Comparison of ENCODE assay signal across 8 mouse cellular contexts in the genomic region with DNA sequence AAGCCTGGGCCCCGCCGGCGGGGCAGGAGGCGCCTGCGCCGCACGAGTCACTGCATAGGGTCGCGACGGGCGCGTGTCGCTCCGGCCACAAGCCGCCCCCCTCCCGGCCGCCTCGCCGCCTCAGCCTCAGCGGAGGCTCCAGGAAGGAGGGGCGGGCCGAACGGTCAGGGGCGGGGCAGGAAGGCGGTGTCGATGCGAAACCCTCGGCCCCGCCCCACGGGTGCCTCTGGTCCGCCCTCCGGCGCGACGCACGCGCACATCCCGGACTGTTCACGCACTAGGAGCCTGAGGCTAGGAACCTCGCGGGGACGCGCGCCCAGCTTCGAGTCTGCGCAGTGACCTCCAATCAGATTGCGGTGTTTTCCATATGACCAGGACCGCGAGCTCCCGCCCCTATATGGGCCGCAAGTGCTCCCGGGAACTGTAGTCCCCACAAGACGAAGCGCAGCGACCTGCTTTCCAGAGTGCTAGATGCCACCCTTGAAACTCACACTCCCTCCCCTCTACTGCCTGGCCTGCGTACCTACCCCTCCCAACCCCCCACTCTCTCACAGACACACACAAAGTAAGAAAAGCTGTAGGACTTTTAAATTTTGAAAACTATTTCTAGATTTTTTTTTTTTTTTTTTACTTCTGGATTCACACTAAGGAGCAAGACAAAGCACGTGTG. TPM values are rescaled to one million over a fixed set of nuclear protein-coding genes. Genes with fewer than 3 reads are reported as not detected.
DNase-seq lines count a peak whose midpoint lies in the region; ATAC-seq and TF ChIP-seq lines count a peak whose summit lies in the region.

A gene (minus strand): TSS at position 434 of the 670 bp plus-strand sequence.

- DNase-seq in 416B (ENCODE audit: low read depth): peak; percentile 99
- DNase-seq in heart, adult 8-10 months (ENCODE audit: low spot score): peak; percentile 99
- DNase-seq in kidney, adult 9 months: peak; percentile 100
- DNase-seq in limb, embryonic 14.5 days (ENCODE audit: low spot score): peak; percentile 99
- peak; percentile 100 for DNase-seq in midbrain, postnatal 0 days (ENCODE audit: low spot score)
- DNase-seq in spleen, postnatal 14 days (ENCODE audit: low spot score in 2 of 2): peak; percentile 97

- peak; percentile 100 for ATAC-seq in embryonic facial prominence, embryonic 15.5 days (ENCODE audit: insufficient number of reproducible peaks, low FRiP score, low TSS enrichment, low read depth)
- ATAC-seq in limb, embryonic 14.5 days (ENCODE audit: low FRiP score, low read depth): peak; percentile 100
- ATAC-seq in midbrain, postnatal 0 days (ENCODE audit: low FRiP score): peak; percentile 98

- peak within 1 kb of the TSS; percentile 85 for H3K4me3 ChIP-seq in bone marrow, adult 2 months (replicated peaks; ENCODE audit: control insufficient read depth, low read depth, low read length)
- peak within 1 kb of the TSS; percentile 87 for H3K4me3 ChIP-seq in embryonic facial prominence, embryonic 15.5 days (replicated peaks)
- peak within 1 kb of the TSS; percentile 83 for H3K4me3 ChIP-seq in limb, embryonic 14.5 days (replicated peaks; ENCODE audit: low read length)
- peak within 1 kb of the TSS; percentile 81 for H3K4me3 ChIP-seq in midbrain, postnatal 0 days (ENCODE audit: low read depth, low read length)

- peak within 1 kb of the TSS; percentile 90 for H3K4me2 ChIP-seq in embryonic facial prominence, embryonic 15.5 days (replicated peaks)
- peak within 1 kb of the TSS; percentile 84 for H3K4me2 ChIP-seq in limb, embryonic 14.5 days (replicated peaks; ENCODE audit: low read depth, low read length, severe bottlenecking)
- H3K4me2 ChIP-seq in midbrain, postnatal 0 days (ENCODE audit: low read depth, low read length, poor library complexity, severe bottlenecking): peak within 1 kb of the TSS; percentile 83

- H3K4me1 ChIP-seq in bone marrow, adult 2 months (ENCODE audit: control insufficient read depth, insufficient read depth, low read length): no peaks in the 10 kb centered on the region; the same call in 1 of the 2 replicates
- peaks cover 5% of the 10 kb centered on the region for H3K4me1 ChIP-seq in embryonic facial prominence, embryonic 15.5 days
- no peaks in the 10 kb centered on the region for H3K4me1 ChIP-seq in limb, embryonic 14.5 days (ENCODE audit: control insufficient read depth, insufficient read depth, low read length)
- peaks cover 4% of the 10 kb centered on the region; the same call in 1 of the 2 replicates for H3K4me1 ChIP-seq in midbrain, postnatal 0 days (ENCODE audit: insufficient read depth, low read length)

- TF ChIP-seq POLR2A in bone marrow, adult 2 months (IDR thresholded peaks at IDR 0.05; ENCODE audit: borderline replicate concordance, control insufficient read depth, low read depth, low read length): peak; percentile 34; the same call in 1 of the 2 replicates
- peak; percentile 35; the same call in 1 of the 2 replicates for TF ChIP-seq POLR2A in limb, embryonic 14.5 days (IDR thresholded peaks at IDR 0.05; ENCODE audit: borderline replicate concordance, extremely low read depth, insufficient read depth, insufficient read length)

- WGBS in bone marrow, adult 2 months: under 1% methylated on average over 57 of the region's 57 CpGs
- under 1% methylated on average over 44 of the region's 57 CpGs for WGBS in embryonic facial prominence, embryonic 15.5 days
- under 1% methylated on average over 29 of the region's 57 CpGs for WGBS in limb, embryonic 14.5 days
- under 1% methylated on average over 39 of the region's 57 CpGs for WGBS in midbrain, postnatal 0 days

- peak within 1 kb of the TSS; percentile 75 for H3K27ac ChIP-seq in bone marrow, adult 2 months (ENCODE audit: control insufficient read depth, insufficient read depth, low read depth, low read length, poor library complexity)
- H3K27ac ChIP-seq in embryonic facial prominence, embryonic 15.5 days (replicated peaks): peak within 1 kb of the TSS; percentile 60; the same call in 1 of the 2 replicates
- H3K27ac ChIP-seq in limb, embryonic 14.5 days (replicated peaks; ENCODE audit: low read depth, low read length): no peak within 1 kb of the TSS
- H3K27ac ChIP-seq in midbrain, postnatal 0 days (ENCODE audit: low read depth, low read length): peak within 1 kb of the TSS; percentile 72

- H3K27me3 ChIP-seq in embryonic facial prominence, embryonic 15.5 days: no peaks in the 10 kb centered on the region
- no peaks in the 10 kb centered on the region for H3K27me3 ChIP-seq in limb, embryonic 14.5 days (ENCODE audit: control insufficient read depth, insufficient read depth, low read length)
- no peaks in the 10 kb centered on the region for H3K27me3 ChIP-seq in midbrain, postnatal 0 days (ENCODE audit: insufficient read depth, low read length)

- H3K9me3 ChIP-seq in embryonic facial prominence, embryonic 15.5 days (replicated peaks): no peaks in the 10 kb centered on the region
- no peaks in the 10 kb centered on the region for H3K9me3 ChIP-seq in limb, embryonic 14.5 days (ENCODE audit: control insufficient read depth, low read length)
- no peaks in the 10 kb centered on the region for H3K9me3 ChIP-seq in midbrain, postnatal 0 days (ENCODE audit: low read length)

- H3K9ac ChIP-seq in embryonic facial prominence, embryonic 15.5 days: peak within 1 kb of the TSS; percentile 85
- peak within 1 kb of the TSS; percentile 82 for H3K9ac ChIP-seq in limb, embryonic 14.5 days (ENCODE audit: low read depth, low read length, severe bottlenecking)
- peak within 1 kb of the TSS; percentile 92 for H3K9ac ChIP-seq in midbrain, postnatal 0 days (replicated peaks; ENCODE audit: low read length, poor library complexity, severe bottlenecking)

- TF ChIP-seq CTCF in bone marrow, adult 2 months (IDR thresholded peaks at IDR 0.05; ENCODE audit: control insufficient read depth, insufficient read depth, low read length): no peak; the same call in 1 of the 2 replicates
- no peak for TF ChIP-seq CTCF in midbrain, postnatal 0 days (IDR thresholded peaks at IDR 0.05)

- H3K36me3 ChIP-seq in embryonic facial prominence, embryonic 15.5 days: no peaks in the 10 kb centered on the region
- H3K36me3 ChIP-seq in limb, embryonic 14.5 days (ENCODE audit: control insufficient read depth, insufficient read depth, low read length): no peaks in the 10 kb centered on the region
- H3K36me3 ChIP-seq in midbrain, postnatal 0 days (ENCODE audit: insufficient read depth, low read length): no peaks in the 10 kb centered on the region

RNA-seq across cellular contexts. Expression of the gene that starts here (rescaled TPM):
- polyA plus RNA-seq in bone marrow, adult 2 months (2011; ENCODE audit: insufficient read depth, insufficient read length, low replicate concordance, missing spikeins): 4.7 and 25.7 TPM in 2 replicates
- 5.5 and 5.9 TPM in 2 replicates for polyA plus RNA-seq in embryonic facial prominence, embryonic 15.5 days (2015; fragmentation: Nextera tagmentation; extraction: Ambion mirVana)
- 10 to 100 TPM; 38.6 to 45.9 (median 41.2) TPM for total RNA-seq in heart, adult 8-10 months (2022)
- 4.0 and 4.1 TPM in 2 replicates for polyA plus RNA-seq in limb, embryonic 14.5 days (2012; rRNA removed)
- polyA plus RNA-seq in limb, embryonic 14.5 days (2014; fragmentation: Nextera tagmentation; extraction: Ambion mirVana): 4.1 and 6.1 TPM in 2 replicates
- 26.5 and 35.0 TPM in 2 replicates for total RNA-seq in midbrain, postnatal 0 days (2014; rRNA removed)
- 6.1 and 8.5 TPM in 2 replicates for polyA plus RNA-seq in midbrain, postnatal 0 days (2015; fragmentation: Nextera tagmentation; extraction: Ambion mirVana)
